Mouse (Mus musculus) testis, postnatal 10 days (tissue): Measurements from ENCODE around the gene Fthl17d.
"Not testable (repeated sequence)": the region's sequence is repeated elsewhere in the genome, so short reads cannot be mapped to it uniquely, and the experiment has no call there.

Experiments used
- DNase-seq: peaks from one replicate; pipeline ENCODE4 v3.0.0; 2021; ENCODE audit warnings: low spot score

The Fthl17d gene

DNA sequence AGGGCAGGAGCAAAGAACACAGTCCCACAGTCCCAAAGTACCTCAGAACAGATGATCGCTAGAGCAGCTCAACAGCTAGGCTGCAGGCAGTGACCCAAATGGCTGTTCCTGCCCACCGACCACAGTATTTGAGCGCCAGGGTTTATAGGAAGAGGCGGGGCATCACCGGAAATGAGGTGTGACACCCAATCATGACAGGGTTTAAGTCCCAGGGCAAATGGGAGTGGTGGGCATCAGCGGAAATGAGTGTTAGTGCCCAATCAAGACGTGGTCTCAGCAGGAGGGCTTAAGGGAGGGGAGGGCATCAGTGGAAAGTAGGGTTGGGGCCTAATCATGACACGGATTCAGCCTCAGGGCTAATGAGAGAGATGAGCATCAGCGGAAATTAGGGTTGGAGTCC lies at the start of gene Fthl17d:
Gene Fthl17d (minus strand): TSS at position 101 of the 400 bp plus-strand sequence.
- not testable (repeated sequence) for DNase-seq

DNA sequence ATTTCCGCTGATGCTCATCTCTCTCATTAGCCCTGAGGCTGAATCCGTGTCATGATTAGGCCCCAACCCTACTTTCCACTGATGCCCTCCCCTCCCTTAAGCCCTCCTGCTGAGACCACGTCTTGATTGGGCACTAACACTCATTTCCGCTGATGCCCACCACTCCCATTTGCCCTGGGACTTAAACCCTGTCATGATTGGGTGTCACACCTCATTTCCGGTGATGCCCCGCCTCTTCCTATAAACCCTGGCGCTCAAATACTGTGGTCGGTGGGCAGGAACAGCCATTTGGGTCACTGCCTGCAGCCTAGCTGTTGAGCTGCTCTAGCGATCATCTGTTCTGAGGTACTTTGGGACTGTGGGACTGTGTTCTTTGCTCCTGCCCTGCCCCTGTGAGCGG lies 46.6 kb upstream of the Fthl17d start, which contains the start of gene Fthl17e:
Gene Fthl17e (plus strand): TSS at position 301 of the 400 bp plus-strand sequence.
- not testable (repeated sequence) for DNase-seq

- DNase-seq, result no peak
Observed at GRCm38 (mm10) chrX:9019481-9019880, 32.9 kb upstream of the Fthl17d start.

DNA sequence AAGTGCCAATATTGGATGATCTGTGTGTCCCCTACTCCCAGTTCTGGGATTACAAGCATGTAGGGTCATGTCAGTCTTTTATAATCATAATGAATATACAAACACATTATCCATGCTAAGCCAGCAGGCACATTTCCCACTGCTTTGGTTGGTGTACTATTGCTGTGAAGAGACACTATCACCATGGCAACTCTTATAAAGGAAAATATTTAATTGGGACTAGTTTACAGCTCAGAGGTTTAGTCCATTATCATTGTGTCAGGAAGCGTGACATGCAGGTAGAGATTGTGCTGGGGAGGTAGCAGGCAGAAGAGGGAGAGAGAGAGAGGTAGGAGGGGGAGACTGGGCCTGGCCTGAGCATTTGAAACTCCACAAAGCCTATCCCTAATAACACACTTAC lies 29.5 kb upstream of the Fthl17d start:
- no peak for DNase-seq

DNA sequence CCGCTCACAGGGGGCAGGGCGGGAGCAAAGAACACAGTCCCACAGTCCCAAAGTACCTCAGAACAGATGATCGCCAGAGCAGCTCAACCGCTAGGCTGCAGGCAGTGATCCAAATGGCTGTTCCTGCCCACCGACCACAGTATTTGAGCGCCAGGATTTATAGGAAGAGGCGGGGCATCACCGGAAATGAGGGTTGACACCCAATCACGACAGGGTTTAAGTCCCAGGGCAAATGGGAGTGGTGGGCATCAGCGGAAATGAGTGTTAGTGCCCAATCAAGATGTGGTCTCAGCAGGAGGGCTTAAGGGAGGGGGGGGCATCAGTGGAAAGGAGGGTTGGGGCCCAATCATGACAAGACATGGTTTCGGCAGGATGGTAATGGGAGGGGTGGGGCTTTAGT lies 10.1 kb downstream of the Fthl17d start, which contains the start of gene Fthl17c:
Gene Fthl17c (minus strand): TSS at position 101 of the 400 bp plus-strand sequence.
- DNase-seq, result not testable (repeated sequence)

DNA sequence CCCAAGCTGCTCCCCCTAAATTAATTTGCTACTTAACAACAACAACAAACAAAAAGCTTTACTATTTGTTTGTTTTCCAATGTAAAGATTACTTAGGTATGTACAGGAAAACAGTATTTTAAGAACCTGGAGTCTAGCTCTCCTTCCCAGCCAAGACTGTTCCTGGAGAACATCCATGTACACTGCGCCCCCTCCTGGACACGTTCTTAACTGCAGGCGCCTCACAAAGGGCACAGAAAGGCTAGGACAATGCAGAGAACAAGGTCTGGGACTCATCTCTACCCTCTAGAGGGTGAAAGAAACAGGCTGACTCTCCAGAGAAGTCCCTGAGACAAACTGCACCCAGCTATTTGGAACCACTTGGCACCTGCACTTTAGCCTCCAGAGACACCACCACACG lies 21.9 kb downstream of the Fthl17d start:
- DNase-seq, result peak; percentile 62

DNA sequence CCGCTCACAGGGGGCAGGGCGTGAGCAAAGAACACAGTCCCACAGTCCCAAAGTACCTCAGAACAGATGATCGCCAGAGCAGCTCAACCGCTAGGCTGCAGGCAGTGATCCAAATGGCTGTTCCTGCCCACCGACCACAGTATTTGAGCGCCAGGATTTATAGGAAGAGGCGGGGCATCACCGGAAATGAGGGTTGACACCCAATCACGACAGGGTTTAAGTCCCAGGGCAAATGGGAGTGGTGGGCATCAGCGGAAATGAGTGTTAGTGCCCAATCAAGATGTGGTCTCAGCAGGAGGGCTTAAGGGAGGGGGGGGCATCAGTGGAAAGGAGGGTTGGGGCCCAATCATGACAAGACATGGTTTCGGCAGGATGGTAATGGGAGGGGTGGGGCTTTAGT lies 23.7 kb downstream of the Fthl17d start, which contains the start of gene Fthl17b:
Gene Fthl17b (minus strand): TSS at position 101 of the 400 bp plus-strand sequence.
- not testable (repeated sequence) for DNase-seq

DNA sequence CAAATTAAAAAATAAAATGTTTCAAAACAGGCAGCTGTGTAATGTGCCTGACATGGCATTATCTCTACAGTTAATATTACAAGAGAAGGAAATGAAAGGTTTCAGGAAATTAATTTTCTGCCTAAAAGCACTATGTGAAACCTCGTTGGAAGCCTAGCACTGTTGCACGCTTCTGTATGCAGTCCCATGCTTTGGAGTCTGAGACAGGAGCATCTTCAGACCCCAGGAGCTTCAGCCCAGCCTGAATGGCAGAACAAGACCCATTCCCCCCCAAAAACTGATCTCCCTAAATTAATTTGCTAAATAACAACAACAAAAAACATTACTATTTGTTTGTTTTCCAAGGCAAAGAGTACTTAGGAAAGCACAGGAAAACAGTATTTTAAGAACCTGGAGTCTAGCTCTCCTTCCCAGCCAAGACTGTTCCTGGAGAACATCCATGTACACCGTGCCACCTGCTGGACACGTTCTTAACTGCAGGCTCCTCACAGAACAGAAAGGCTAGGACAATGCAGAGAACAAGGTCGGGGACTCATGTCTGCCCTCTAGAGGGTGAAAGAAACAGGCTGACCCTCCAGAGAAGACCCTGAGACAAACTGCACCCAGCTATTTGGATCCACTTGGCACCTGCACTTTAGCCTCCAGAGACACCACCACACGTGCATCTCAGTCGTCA lies 38.3 kb downstream of the Fthl17d start:
- peak; percentile 90 for DNase-seq

GRCm38 (mm10) chrX:8944041-8944440 lies 42.5 kb downstream of the Fthl17d start:
- DNase-seq, result no peak
